In the genomic region with DNA sequence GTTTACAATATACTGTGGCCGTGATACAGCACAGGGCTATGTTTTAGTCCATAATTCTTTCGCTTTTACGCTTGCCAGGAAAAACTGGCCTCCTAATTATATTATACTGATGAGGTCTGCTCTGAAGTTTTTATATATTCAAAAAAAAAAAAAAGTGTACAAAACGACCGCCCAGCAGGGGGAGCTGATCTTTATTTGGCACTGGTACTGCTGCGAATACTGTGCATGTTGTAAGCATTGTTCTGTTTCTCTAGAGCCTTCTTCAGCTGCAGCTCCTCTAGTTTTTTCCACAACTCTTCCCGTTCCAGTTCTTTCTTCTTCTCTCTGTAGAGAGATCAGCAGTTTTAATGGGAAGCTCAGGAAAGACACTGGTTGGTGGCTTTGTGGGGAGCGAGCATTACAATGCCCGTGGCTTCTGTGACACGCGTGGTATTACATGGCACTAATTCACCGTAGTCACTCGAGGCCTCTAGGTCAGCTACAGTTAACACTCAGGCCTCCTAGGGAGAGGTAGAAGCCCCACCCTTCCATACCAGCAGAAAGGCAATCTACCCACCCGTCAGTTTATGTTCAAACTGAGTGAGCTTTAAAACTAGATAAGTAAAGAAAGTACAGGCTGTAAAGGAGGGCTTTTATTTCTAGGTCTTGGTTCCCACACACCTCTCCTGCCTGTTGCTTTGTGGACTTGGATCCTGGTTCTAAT, we compare ENCODE assay signal across 10 mouse cellular contexts. TPM values are rescaled to one million over a fixed set of nuclear protein-coding genes. Genes with fewer than 3 reads are reported as not detected.
DNase-seq lines count a peak whose midpoint lies in the region; ATAC-seq and TF ChIP-seq lines count a peak whose summit lies in the region.
"Had no signal": no experiment of that assay in that cellular context is flagged by ENCODE, and none has a peak within 500 bp of the region (broad histone marks: within the 10 kb centered on the region; RNA-seq: fewer than 3 reads in every experiment).

No protein-coding gene starts in this region.

- H3K4me2 ChIP-seq in limb, embryonic 12.5 days, result no peak overlapping the region
- H3K4me2 ChIP-seq: heart, embryonic 15.5 days had no signal

- intact Hi-C loops in heart, postnatal 10 days (cut with DNase I), result loop anchor here (1.0 kb wide), 1 partner anchor 214 kb away; no protein-coding TSS in a partner anchor

- H3K9ac ChIP-seq in limb, embryonic 12.5 days (replicated peaks), result no peak overlapping the region
- H3K9ac ChIP-seq: heart, embryonic 15.5 days had no signal

- H3K4me1 ChIP-seq in cerebellum, adult 2 months (ENCODE audit: control insufficient read depth, insufficient read depth, low read length), result no peaks in the 10 kb centered on the region
- H3K4me1 ChIP-seq in limb, embryonic 12.5 days (replicated peaks), result peaks cover 22% of the 10 kb centered on the region

- 53% methylated on average over 14 of the region's 14 CpGs for WGBS in cerebellum, adult 2 months
- 58% methylated on average over 14 of the region's 14 CpGs for WGBS in limb, embryonic 12.5 days

- H3K9me3 ChIP-seq in limb, embryonic 12.5 days, result no peaks in the 10 kb centered on the region
- H3K9me3 ChIP-seq: heart, embryonic 15.5 days had no signal

- peaks cover 54% of the 10 kb centered on the region for H3K36me3 ChIP-seq in limb, embryonic 12.5 days

- no peak for ATAC-seq in cerebellum, adult (ENCODE audit: insufficient number of reproducible peaks, low FRiP score, low TSS enrichment)
- ATAC-seq in limb, embryonic 12.5 days (ENCODE audit: insufficient number of reproducible peaks, insufficient read depth, low FRiP score, low TSS enrichment, low read depth), result no peak

- no peaks in the 10 kb centered on the region for H3K27me3 ChIP-seq in cerebellum, adult 2 months (ENCODE audit: control insufficient read depth, insufficient read depth, low read length)
- no peaks in the 10 kb centered on the region for H3K27me3 ChIP-seq in limb, embryonic 12.5 days
- H3K27me3 ChIP-seq: heart, embryonic 15.5 days had no signal

- no peak overlapping the region for H3K27ac ChIP-seq in cerebellum, adult 2 months (ENCODE audit: insufficient read depth, low read length)
- peak overlapping the region; percentile 59; the same call in 1 of the 2 replicates for H3K27ac ChIP-seq in limb, embryonic 12.5 days
- H3K27ac ChIP-seq: heart, embryonic 15.5 days had no signal

- TF ChIP-seq POLR2A in cerebellum, adult 2 months (IDR thresholded peaks at IDR 0.05; ENCODE audit: borderline replicate concordance, insufficient read depth, low read length), result no peak

- H3K4me3 ChIP-seq in cerebellum, adult 2 months (replicated peaks; ENCODE audit: insufficient read depth, low read depth, low read length), result no peak overlapping the region
- H3K4me3 ChIP-seq in limb, embryonic 12.5 days (replicated peaks), result no peak overlapping the region
- H3K4me3 ChIP-seq: heart, embryonic 15.5 days had no signal

- peak; percentile 34; the same call in 1 of the 2 replicates for TF ChIP-seq CTCF in cerebellum, adult 2 months (IDR thresholded peaks at IDR 0.05; ENCODE audit: borderline replicate concordance, insufficient read depth, low read depth, low read length)

- peak; percentile 30 to 41 for DNase-seq in cerebellum, adult 2 months
- DNase-seq in ovary, postnatal 14 days (ENCODE audit: low spot score), result peak; percentile 41
- no peak for DNase-seq in ovary, postnatal 10 days (ENCODE audit: low spot score)
- DNase-seq in cerebellum, postnatal 36 days, result peak; percentile 54 to 59
- DNase-seq in heart, postnatal 10 days, result peak; percentile 64 to 81
- peak; percentile 68 to 75 for DNase-seq in right cerebral cortex, postnatal 10 days (ENCODE audit: low spot score in 2 of 2)

RNA-seq across cellular contexts. Expression of gene Tmem206, which starts 27.2 kb away (rescaled TPM):
- 11.5 and 13.4 TPM in 2 replicates for polyA plus RNA-seq in cerebellum, adult 2 months (2012; rRNA removed)
- total RNA-seq in heart, postnatal 10 days (2021), result 1 to 10 TPM; 4.4 to 7.0 TPM
- 22.8 and 23.8 TPM in 2 replicates for polyA plus RNA-seq in limb, embryonic 12.5 days (2016; fragmentation: Nextera tagmentation; extraction: Ambion mirVana)

RNA-seq across cellular contexts. Expression of gene Nenf, which starts 34.9 kb away (rescaled TPM):
- polyA plus RNA-seq in cerebellum, adult 2 months (2012; rRNA removed), result 150 and 156 TPM in 2 replicates
- total RNA-seq in heart, postnatal 10 days (2021), result 100 to 1,000 TPM; 107 to 116 TPM
- 73.0 and 77.6 TPM in 2 replicates for polyA plus RNA-seq in limb, embryonic 12.5 days (2016; fragmentation: Nextera tagmentation; extraction: Ambion mirVana)
- total RNA-seq: neutrophil, adult 5-6 weeks had no signal

RNA-seq across cellular contexts. Expression of gene Ppp2r5a, which starts 50.1 kb away (rescaled TPM):
- 41.1 and 44.7 TPM in 2 replicates for polyA plus RNA-seq in cerebellum, adult 2 months (2012; rRNA removed)
- total RNA-seq in heart, postnatal 10 days (2021), result 100 to 1,000 TPM; 113 to 127 TPM
- polyA plus RNA-seq in limb, embryonic 12.5 days (2016; fragmentation: Nextera tagmentation; extraction: Ambion mirVana), result 11.7 and 18.7 TPM in 2 replicates
